Mouse (Mus musculus) liver, embryonic 14.5 days (tissue): Measurements from ENCODE around the gene Dcdc2a.

Experiments used
- CTCF ChIP-seq: IDR thresholded peaks from 2 replicates; pipeline ENCODE4 v1.5.1; 2016; ENCODE audit warnings: antibody characterized with exemption, low read depth, control low read depth
- EP300 ChIP-seq: IDR thresholded peaks from 2 replicates; pipeline ENCODE4 v1.6.1; 2016; ENCODE audit warnings: antibody characterized with exemption, low read depth

DNA sequence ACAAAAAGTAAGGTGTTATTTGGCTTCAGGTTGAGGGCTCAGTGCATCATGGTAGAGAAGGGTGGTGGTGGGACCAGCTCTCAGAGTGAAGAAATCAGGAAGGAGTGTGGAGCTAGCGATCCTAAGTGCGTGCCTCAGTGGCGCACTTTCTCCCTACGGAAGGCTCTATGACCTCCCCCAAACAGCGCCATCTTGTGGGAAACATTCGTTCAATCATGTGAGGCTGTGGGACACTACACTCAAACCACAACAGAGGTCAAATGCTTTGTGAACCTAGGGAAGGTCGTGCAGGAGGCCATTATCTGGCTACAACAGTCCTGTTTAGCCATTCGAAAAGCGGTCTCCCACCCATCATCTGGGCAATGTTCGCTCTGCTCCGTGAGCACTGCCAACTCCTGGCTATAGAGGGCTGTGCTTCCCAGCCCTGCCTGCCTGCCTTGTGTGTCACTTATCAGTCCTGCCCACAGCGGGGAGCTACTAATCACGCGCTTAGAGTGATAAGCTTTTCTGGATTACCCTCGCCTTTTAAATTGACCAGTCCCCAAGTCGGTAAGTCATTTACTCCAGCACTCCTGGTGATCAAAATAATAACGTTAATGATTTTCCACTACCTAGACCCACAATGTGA lies 94.5 kb downstream of the Dcdc2a start:
- peak; percentile 33; the same call in 1 of the 2 replicates for TF ChIP-seq CTCF
- TF ChIP-seq EP300 = no peak
